Mouse (Mus musculus) adrenal gland, adult 18-20 months (tissue): Measurements from ENCODE around the gene Vav2. TPM values are rescaled to one million over a fixed set of nuclear protein-coding genes. Genes with fewer than 3 reads are reported as not detected.

Experiments used
- microRNA-seq, 2 experiments: library from miRNA; unstranded; fragments of <30 nt; microRNA quantifications; one replicate each; pipeline ENCODE4 v1.2.0; 2021; ENCODE audit warnings: borderline number of aligned reads in 2 of 2
- total RNA-seq, 2 experiments: library from RNA; stranded (reverse); gene quantifications; 1 replicate in 1 of 2; 2 replicates in 1 of 2; pipeline ENCODE4 v1.2.3; 2021

Vav2 gene
- total RNA-seq, 2 experiments from 2014 or later: 24.5 to 25.2 TPM

Small RNA genes lying within 50 kb of the gene (microRNA-seq; reads per million reads assigned to microRNA genes)
- gene Gm24049: 0 reads per million in 2 experiments
- 0 reads per million in 2 experiments for gene Mir7578

Other genes starting within 250 kb of the Vav2 start
- gene Sardh, start 178.7 kb downstream of the Vav2 start, total RNA-seq: 1 to 10 TPM; 7.0 to 9.2 TPM
- gene Brd3os, start 15.3 kb upstream of the Vav2 start, total RNA-seq: 1 to 10 TPM; 6.5 to 8.2 TPM
- 10 to 100 TPM; 42.0 to 73.4 TPM for gene Brd3, start 80.6 kb upstream of the Vav2 start, total RNA-seq
- gene Wdr5, start 88.1 kb upstream of the Vav2 start, total RNA-seq: 10 to 100 TPM; 29.6 to 33.1 TPM
- 10 to 100 TPM; 52.1 to 52.6 TPM for gene Rxra, start 249.4 kb upstream of the Vav2 start, total RNA-seq